Comparison of ENCODE assay signal across 14 mouse cellular contexts in the genomic region with DNA sequence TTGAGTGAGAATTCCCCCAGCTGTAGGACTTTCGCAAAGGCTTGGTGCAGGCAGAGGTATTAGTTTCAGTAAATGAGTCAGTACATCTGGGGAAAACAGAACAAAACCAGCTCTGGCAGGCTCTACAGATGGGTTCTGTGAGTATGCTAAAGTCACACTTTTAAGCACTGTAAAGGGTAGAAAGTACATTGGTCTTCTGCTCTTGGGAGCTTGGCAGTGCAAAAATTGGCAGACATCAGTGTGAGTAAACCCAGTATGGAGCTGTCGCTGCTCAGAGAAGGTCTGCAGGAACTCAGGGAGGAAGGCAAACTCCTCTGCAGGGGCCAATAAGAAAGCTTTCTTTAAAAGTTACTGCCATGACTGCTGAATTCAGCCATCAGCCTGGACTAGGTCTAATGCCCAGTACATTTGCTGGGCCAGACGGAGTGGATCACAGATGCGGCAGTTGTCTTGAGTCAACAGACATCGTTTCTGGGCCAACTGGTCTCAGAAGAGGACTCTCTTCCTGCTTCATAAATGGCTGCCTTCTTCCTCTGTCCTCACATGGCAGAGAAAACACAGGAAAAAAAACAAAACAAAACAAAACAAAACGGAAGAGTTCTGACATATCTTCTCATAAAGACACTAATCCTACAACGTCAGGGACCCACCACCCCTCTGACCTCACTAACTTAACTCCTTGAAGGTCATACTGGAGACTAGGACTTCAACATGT. TPM values are rescaled to one million over a fixed set of nuclear protein-coding genes. Genes with fewer than 3 reads are reported as not detected.
DNase-seq lines count a peak whose midpoint lies in the region; ATAC-seq and TF ChIP-seq lines count a peak whose summit lies in the region.
"Had no signal": no experiment of that assay in that cellular context is flagged by ENCODE, and none has a peak within 500 bp of the region (broad histone marks: within the 10 kb centered on the region; RNA-seq: fewer than 3 reads in every experiment).

No protein-coding gene starts in this region.

- H3K9ac ChIP-seq in embryonic facial prominence, embryonic 13.5 days = no peak overlapping the region
- H3K9ac ChIP-seq in midbrain, embryonic 11.5 days (ENCODE audit: low read length) = no peak overlapping the region
- no peak overlapping the region for H3K9ac ChIP-seq in midbrain, embryonic 16.5 days (ENCODE audit: low read depth, low read length)
- no peak overlapping the region for H3K9ac ChIP-seq in liver, embryonic 15.5 days
- no peak overlapping the region for H3K9ac ChIP-seq in stomach, postnatal 0 days (ENCODE audit: low read length)
- H3K9ac ChIP-seq: forebrain, embryonic 12.5 days; midbrain, embryonic 15.5 days had no signal

- TF ChIP-seq EP300 in stomach, postnatal 0 days (optimal IDR thresholded peaks at IDR 0.05) = no peak

- H3K4me3 ChIP-seq in embryonic facial prominence, embryonic 13.5 days = no peak overlapping the region
- no peak overlapping the region for H3K4me3 ChIP-seq in embryonic facial prominence, embryonic 10.5 days
- H3K4me3 ChIP-seq in midbrain, embryonic 11.5 days (ENCODE audit: low read depth, low read length) = no peak overlapping the region
- H3K4me3 ChIP-seq in midbrain, embryonic 16.5 days (ENCODE audit: low read depth, low read length) = no peak overlapping the region
- no peak overlapping the region for H3K4me3 ChIP-seq in liver, embryonic 15.5 days (replicated peaks)
- H3K4me3 ChIP-seq in stomach, postnatal 0 days (ENCODE audit: low read depth, low read length) = no peak overlapping the region
- H3K4me3 ChIP-seq: forebrain, embryonic 12.5 days; layer of hippocampus, adult 2 months; midbrain, embryonic 15.5 days had no signal

- no peak for ATAC-seq in embryonic facial prominence, embryonic 13.5 days (ENCODE audit: insufficient number of reproducible peaks, insufficient read depth, low FRiP score, low TSS enrichment, low read depth)
- no peak for ATAC-seq in midbrain, embryonic 11.5 days (ENCODE audit: low FRiP score)
- ATAC-seq in midbrain, embryonic 16.5 days = no peak
- ATAC-seq in liver, embryonic 15.5 days (ENCODE audit: insufficient read depth) = no peak
- ATAC-seq in stomach, postnatal 0 days (ENCODE audit: low FRiP score, low TSS enrichment) = peak; percentile 60
- ATAC-seq: midbrain, embryonic 15.5 days had no signal

- no peak overlapping the region for H3K4me2 ChIP-seq in embryonic facial prominence, embryonic 13.5 days
- no peak overlapping the region for H3K4me2 ChIP-seq in midbrain, embryonic 11.5 days
- no peak overlapping the region for H3K4me2 ChIP-seq in midbrain, embryonic 16.5 days (ENCODE audit: low read length)
- peak overlapping the region; percentile 42 for H3K4me2 ChIP-seq in liver, embryonic 15.5 days
- H3K4me2 ChIP-seq in stomach, postnatal 0 days (replicated peaks; ENCODE audit: low read depth) = no peak overlapping the region
- H3K4me2 ChIP-seq: forebrain, embryonic 12.5 days; midbrain, embryonic 15.5 days had no signal

- peak overlapping the region; percentile 39 for H3K27ac ChIP-seq in embryonic facial prominence, embryonic 13.5 days
- no peak overlapping the region for H3K27ac ChIP-seq in embryonic facial prominence, embryonic 10.5 days (replicated peaks)
- H3K27ac ChIP-seq in midbrain, embryonic 11.5 days (ENCODE audit: low read depth, low read length) = no peak overlapping the region
- H3K27ac ChIP-seq in midbrain, embryonic 16.5 days (ENCODE audit: low read length) = no peak overlapping the region
- peak overlapping the region; percentile 79 for H3K27ac ChIP-seq in liver, embryonic 15.5 days (replicated peaks)
- peak overlapping the region; percentile 80 for H3K27ac ChIP-seq in stomach, postnatal 0 days (replicated peaks)
- H3K27ac ChIP-seq: forebrain, embryonic 12.5 days; layer of hippocampus, adult 2 months; midbrain, embryonic 15.5 days had no signal

- H3K27me3 ChIP-seq in embryonic facial prominence, embryonic 13.5 days = no peaks in the 10 kb centered on the region
- no peaks in the 10 kb centered on the region for H3K27me3 ChIP-seq in embryonic facial prominence, embryonic 10.5 days (replicated peaks; ENCODE audit: low read depth, poor library complexity, severe bottlenecking)
- H3K27me3 ChIP-seq in midbrain, embryonic 11.5 days (ENCODE audit: control insufficient read depth, insufficient read depth, low read length) = no peaks in the 10 kb centered on the region
- no peaks in the 10 kb centered on the region for H3K27me3 ChIP-seq in midbrain, embryonic 16.5 days (ENCODE audit: control insufficient read depth, insufficient read depth, low read depth, low read length)
- H3K27me3 ChIP-seq in liver, embryonic 15.5 days = no peaks in the 10 kb centered on the region
- H3K27me3 ChIP-seq in stomach, postnatal 0 days (ENCODE audit: control insufficient read depth, insufficient read depth, low read length) = no peaks in the 10 kb centered on the region
- H3K27me3 ChIP-seq: forebrain, embryonic 12.5 days; midbrain, embryonic 15.5 days had no signal

- no peak for DNase-seq in embryonic facial prominence, embryonic 10.5 days (ENCODE audit: low spot score)
- DNase-seq in midbrain, embryonic 11.5 days (ENCODE audit: low spot score, missing footprints) = peak; percentile 62
- DNase-seq in stomach, postnatal 0 days (ENCODE audit: low spot score) = peak; percentile 30
- no peak for DNase-seq in testis, postnatal 10 days (ENCODE audit: low spot score)
- DNase-seq in cerebellum, adult 11-12 months = no peak
- DNase-seq: adrenal gland, postnatal 10 days; cerebellum, adult 2 months; left cerebral cortex, postnatal 4 days had no signal

- peaks cover 9% of the 10 kb centered on the region; the same call in 1 of the 2 replicates for H3K4me1 ChIP-seq in embryonic facial prominence, embryonic 13.5 days
- peaks cover 16% of the 10 kb centered on the region for H3K4me1 ChIP-seq in embryonic facial prominence, embryonic 10.5 days
- H3K4me1 ChIP-seq in midbrain, embryonic 11.5 days (ENCODE audit: control insufficient read depth, insufficient read depth, low read length) = no peaks in the 10 kb centered on the region
- H3K4me1 ChIP-seq in midbrain, embryonic 16.5 days (ENCODE audit: control insufficient read depth, insufficient read depth, low read length) = no peaks in the 10 kb centered on the region
- H3K4me1 ChIP-seq in liver, embryonic 15.5 days (replicated peaks) = peaks cover 26% of the 10 kb centered on the region
- H3K4me1 ChIP-seq in stomach, postnatal 0 days (replicated peaks; ENCODE audit: control insufficient read depth, insufficient read depth) = 0 out of 2 replicates have a peak, but pooled peaks cover 2% of the 10 kb centered on the region
- H3K4me1 ChIP-seq: forebrain, embryonic 12.5 days; midbrain, embryonic 15.5 days had no signal

- no peaks in the 10 kb centered on the region for H3K9me3 ChIP-seq in embryonic facial prominence, embryonic 13.5 days
- H3K9me3 ChIP-seq in embryonic facial prominence, embryonic 10.5 days = no peaks in the 10 kb centered on the region
- H3K9me3 ChIP-seq in midbrain, embryonic 11.5 days (ENCODE audit: control insufficient read depth, low read length) = no peaks in the 10 kb centered on the region
- no peaks in the 10 kb centered on the region for H3K9me3 ChIP-seq in midbrain, embryonic 16.5 days (replicated peaks; ENCODE audit: control insufficient read depth, low read length, poor library complexity, severe bottlenecking)
- no peaks in the 10 kb centered on the region for H3K9me3 ChIP-seq in liver, embryonic 15.5 days (replicated peaks)
- H3K9me3 ChIP-seq in stomach, postnatal 0 days (ENCODE audit: control insufficient read depth, low read length) = no peaks in the 10 kb centered on the region
- H3K9me3 ChIP-seq: forebrain, embryonic 12.5 days; midbrain, embryonic 15.5 days had no signal

- WGBS in embryonic facial prominence, embryonic 13.5 days = 77% methylated on average over 7 of the region's 7 CpGs
- WGBS in embryonic facial prominence, embryonic 10.5 days = 83% methylated on average over 7 of the region's 7 CpGs
- 84% methylated on average over 7 of the region's 7 CpGs for WGBS in midbrain, embryonic 11.5 days
- WGBS in midbrain, embryonic 16.5 days = 82% methylated on average over 7 of the region's 7 CpGs
- 57% methylated on average over 7 of the region's 7 CpGs for WGBS in liver, embryonic 15.5 days (ENCODE audit: insufficient replicate concordance)
- 35% methylated on average over 7 of the region's 7 CpGs for WGBS in stomach, postnatal 0 days

- peaks cover 30% of the 10 kb centered on the region for H3K36me3 ChIP-seq in embryonic facial prominence, embryonic 13.5 days
- H3K36me3 ChIP-seq in embryonic facial prominence, embryonic 10.5 days (replicated peaks) = peaks cover 22% of the 10 kb centered on the region
- H3K36me3 ChIP-seq in midbrain, embryonic 11.5 days (ENCODE audit: control insufficient read depth, insufficient read depth, low read length) = no peaks in the 10 kb centered on the region
- no peaks in the 10 kb centered on the region; the same call in 1 of the 2 replicates for H3K36me3 ChIP-seq in midbrain, embryonic 16.5 days (ENCODE audit: control insufficient read depth, insufficient read depth, low read length)
- H3K36me3 ChIP-seq in liver, embryonic 15.5 days (replicated peaks) = peaks cover 48% of the 10 kb centered on the region
- H3K36me3 ChIP-seq in stomach, postnatal 0 days (ENCODE audit: control insufficient read depth, insufficient read depth, low read length) = peaks cover 6% of the 10 kb centered on the region
- H3K36me3 ChIP-seq: forebrain, embryonic 12.5 days; midbrain, embryonic 15.5 days had no signal

- TF ChIP-seq CTCF in stomach, postnatal 0 days (IDR thresholded peaks at IDR 0.05; ENCODE audit: low read depth) = no peak

RNA-seq across cellular contexts. Expression of gene Plekhs1, which starts 22.9 kb away (rescaled TPM):
- 0.65 and 0.84 TPM in 2 replicates for polyA plus RNA-seq in embryonic facial prominence, embryonic 13.5 days (2015; fragmentation: Nextera tagmentation; extraction: Ambion mirVana)
- 0.21 TPM in 1 of 2 replicates, not detected in the other for polyA plus RNA-seq in embryonic facial prominence, embryonic 10.5 days (2016; fragmentation: Nextera tagmentation; extraction: Ambion mirVana)
- 0.10 and 0.19 TPM in 2 replicates for polyA plus RNA-seq in midbrain, embryonic 11.5 days (2014; fragmentation: Nextera tagmentation; extraction: Ambion mirVana)
- 0.09 and 0.29 TPM in 2 replicates for polyA plus RNA-seq in midbrain, embryonic 16.5 days (2015; fragmentation: Nextera tagmentation; extraction: Ambion mirVana)
- not detected in 2 replicates for polyA plus RNA-seq in liver, embryonic 15.5 days (2015; fragmentation: Nextera tagmentation; extraction: Ambion mirVana)
- polyA plus RNA-seq in stomach, postnatal 0 days (2015; fragmentation: Nextera tagmentation; extraction: Ambion mirVana) = 3.4 and 4.7 TPM in 2 replicates

RNA-seq across cellular contexts. Expression of gene Casp7, which starts 41.6 kb away (rescaled TPM):
- 29.1 and 29.6 TPM in 2 replicates for polyA plus RNA-seq in embryonic facial prominence, embryonic 13.5 days (2015; fragmentation: Nextera tagmentation; extraction: Ambion mirVana)
- 15.9 and 17.8 TPM in 2 replicates for polyA plus RNA-seq in embryonic facial prominence, embryonic 10.5 days (2016; fragmentation: Nextera tagmentation; extraction: Ambion mirVana)
- 13.9 and 20.3 TPM in 2 replicates for polyA plus RNA-seq in midbrain, embryonic 11.5 days (2014; fragmentation: Nextera tagmentation; extraction: Ambion mirVana)
- 22.2 and 26.0 TPM in 2 replicates for polyA plus RNA-seq in midbrain, embryonic 16.5 days (2015; fragmentation: Nextera tagmentation; extraction: Ambion mirVana)
- 12.7 and 13.0 TPM in 2 replicates for polyA plus RNA-seq in liver, embryonic 15.5 days (2015; fragmentation: Nextera tagmentation; extraction: Ambion mirVana)
- polyA plus RNA-seq in stomach, postnatal 0 days (2015; fragmentation: Nextera tagmentation; extraction: Ambion mirVana) = 17.9 and 20.8 TPM in 2 replicates

RNA-seq across cellular contexts. Expression of gene Nrap, which starts 48.7 kb away (rescaled TPM):
- polyA plus RNA-seq in embryonic facial prominence, embryonic 13.5 days (2015; fragmentation: Nextera tagmentation; extraction: Ambion mirVana) = 0.10 and 0.65 TPM in 2 replicates
- 0.07 and 0.11 TPM in 2 replicates for polyA plus RNA-seq in embryonic facial prominence, embryonic 10.5 days (2016; fragmentation: Nextera tagmentation; extraction: Ambion mirVana)
- 0.16 and 0.29 TPM in 2 replicates for polyA plus RNA-seq in midbrain, embryonic 11.5 days (2014; fragmentation: Nextera tagmentation; extraction: Ambion mirVana)
- polyA plus RNA-seq in midbrain, embryonic 16.5 days (2015; fragmentation: Nextera tagmentation; extraction: Ambion mirVana) = 0.97 and 1.3 TPM in 2 replicates
- polyA plus RNA-seq in liver, embryonic 15.5 days (2015; fragmentation: Nextera tagmentation; extraction: Ambion mirVana) = 0.28 and 0.47 TPM in 2 replicates
- 0.33 and 0.41 TPM in 2 replicates for polyA plus RNA-seq in stomach, postnatal 0 days (2015; fragmentation: Nextera tagmentation; extraction: Ambion mirVana)

Comparison
In these comparisons a context has a peak if more than half of its experiments do, and no peak if none do; other contexts are left out.
1. H3K27ac ChIP-seq: peak in embryonic facial prominence, embryonic 13.5 days (single experiment), liver, embryonic 15.5 days (single experiment) and stomach, postnatal 0 days (single experiment); none in embryonic facial prominence, embryonic 10.5 days (single experiment), midbrain, embryonic 11.5 days (single experiment) and midbrain, embryonic 16.5 days (single experiment).
2. DNase-seq: peak in midbrain, embryonic 11.5 days (single experiment) and stomach, postnatal 0 days (single experiment); none in embryonic facial prominence, embryonic 10.5 days (single experiment), testis, postnatal 10 days (single experiment) and cerebellum, adult 11-12 months (single experiment).